Mouse (Mus musculus): ENCODE measurements around the gene Adcy10.

- TF ChIP-seq CTCF (IDR thresholded peaks at IDR 0.05; ENCODE audit: low read depth, low read length) (no peak), POLR2A (IDR thresholded peaks at IDR 0.05; ENCODE audit: insufficient read depth, low read length) (no peak)
Measured at GRCm38 (mm10) chr1:165585389-165586104, 100.6 kb downstream of the Adcy10 start.
